Mouse (Mus musculus) kidney, adult 11 months (tissue): ENCODE results near the gene Gmpr.

Source experiments
- DNase-seq: peaks from one replicate; pipeline ENCODE4 v3.0.0; 2022

Gene Gmpr

GRCm38 (mm10) chr13:45508495-45508894, 1.3 kb downstream of the Gmpr start:
- DNase-seq = peak; percentile 87

- no peak for DNase-seq
Observed at GRCm38 (mm10) chr13:45509366-45509765, 2.1 kb downstream of the Gmpr start.

DNA sequence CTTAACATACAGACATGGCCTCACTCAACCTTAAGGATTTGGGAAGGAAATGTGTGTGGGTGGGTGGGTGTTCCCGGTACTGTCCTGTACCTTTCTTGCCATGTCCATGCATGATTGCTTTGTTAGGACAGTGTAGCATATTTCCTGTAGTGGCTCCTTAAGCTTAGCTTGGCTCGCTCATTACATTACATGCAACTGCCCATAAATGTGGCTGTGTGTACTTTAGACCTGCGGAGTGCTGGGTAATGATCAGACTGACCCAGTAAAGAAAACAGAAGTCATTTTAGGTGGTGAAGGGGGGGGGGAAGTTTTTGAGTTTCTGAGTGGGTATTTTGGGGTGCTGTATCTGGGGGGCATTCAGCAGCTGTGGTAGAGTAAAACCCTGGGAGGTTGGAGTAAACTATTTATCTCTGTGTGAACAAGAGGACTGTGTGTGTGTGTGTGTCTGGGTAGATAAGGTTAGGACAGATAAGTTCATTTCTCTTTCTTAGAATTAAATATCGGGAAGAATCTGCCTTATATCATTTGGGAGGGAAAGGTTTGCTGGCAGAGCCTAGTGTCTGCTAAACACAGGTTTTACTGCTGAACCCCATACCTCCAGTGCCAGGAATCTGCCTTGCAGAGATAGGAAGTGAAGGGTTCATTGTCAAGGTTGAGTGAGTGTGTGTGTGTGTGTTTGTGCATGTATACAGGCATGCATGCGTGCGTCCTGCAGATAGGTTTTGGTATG, 4.6 kb downstream of the Gmpr start:
- no peak for DNase-seq

DNA sequence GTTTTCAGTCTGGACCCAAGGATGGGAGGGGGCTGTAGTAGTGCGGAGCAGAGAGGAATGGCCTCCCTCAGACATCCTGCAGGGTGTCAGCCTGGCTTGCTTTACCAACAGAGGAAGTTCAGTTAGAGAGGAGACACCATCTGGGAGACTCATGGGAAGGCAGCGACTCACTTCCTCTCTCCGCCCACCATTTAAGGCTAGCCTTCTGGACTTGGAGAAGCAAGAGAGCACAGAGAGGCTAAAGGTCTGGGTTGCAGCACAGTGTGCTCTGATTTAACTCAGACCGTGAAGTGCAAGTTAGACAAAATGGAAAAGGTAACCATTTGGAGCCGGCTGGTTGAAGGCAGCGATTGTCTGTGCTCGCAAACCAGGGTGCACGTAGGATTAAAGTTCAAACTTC, 5.3 kb downstream of the Gmpr start:
- DNase-seq = peak; percentile 72

GRCm38 (mm10) chr13:45513009-45513984, 6.1 kb downstream of the Gmpr start:
- no peak for DNase-seq

DNA sequence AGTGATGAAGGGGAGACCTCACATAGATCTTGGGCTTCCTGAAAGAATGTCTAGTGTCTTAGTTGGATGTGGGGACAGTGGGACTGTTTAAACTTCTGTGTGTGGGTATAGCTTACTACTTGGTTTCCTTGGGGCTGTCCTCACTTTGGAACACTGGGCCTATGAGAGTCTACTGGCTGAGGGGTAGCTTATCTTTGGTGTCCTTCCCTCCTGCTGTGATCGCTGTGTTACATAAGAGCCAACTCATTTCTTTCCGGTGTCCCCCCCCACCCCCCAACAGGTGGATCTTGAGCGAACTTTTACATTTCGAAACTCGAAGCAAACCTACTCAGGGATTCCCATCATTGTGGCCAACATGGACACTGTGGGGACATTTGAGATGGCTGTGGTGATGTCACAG, 6.9 kb downstream of the Gmpr start:
- no peak for DNase-seq

- DNase-seq = no peak
Observed at GRCm38 (mm10) chr13:45514832-45515422, 7.7 kb downstream of the Gmpr start.

- DNase-seq = peak; percentile 51
Observed at GRCm38 (mm10) chr13:45516501-45517393, 9.5 kb downstream of the Gmpr start.

GRCm38 (mm10) chr13:45524305-45524704, 17.1 kb downstream of the Gmpr start:
- peak; percentile 82 for DNase-seq

DNA sequence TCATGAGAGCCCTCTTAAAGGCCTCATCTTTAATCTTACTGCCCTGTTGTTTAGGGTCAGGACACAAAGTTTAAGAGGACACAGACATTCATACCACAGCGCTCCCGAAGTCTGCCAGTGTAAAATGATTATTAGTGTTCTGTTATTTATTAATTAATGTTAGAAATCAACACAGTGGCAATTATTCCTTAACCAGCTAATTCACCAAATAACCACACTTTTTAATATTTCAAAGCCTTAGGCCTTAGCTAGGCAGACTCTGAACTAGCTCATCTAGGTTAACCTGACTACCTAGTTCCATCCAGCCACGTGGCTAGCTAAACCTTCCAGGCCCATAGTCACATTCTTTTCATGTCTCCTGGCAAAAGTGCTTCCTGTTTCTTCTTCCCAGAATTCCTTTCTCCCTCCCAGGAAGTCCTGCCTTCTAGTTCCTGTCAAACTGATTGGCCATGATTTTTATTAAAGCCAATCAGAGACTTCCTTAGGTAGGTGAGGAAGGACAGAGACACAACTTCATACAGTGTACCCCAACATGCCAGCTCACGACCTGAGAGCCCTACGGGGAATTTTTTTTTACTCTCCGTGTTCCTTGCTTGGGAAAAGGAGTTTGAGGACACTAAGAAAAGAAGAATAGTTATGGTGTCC, 17.7 kb downstream of the Gmpr start:
- DNase-seq = no peak

DNA sequence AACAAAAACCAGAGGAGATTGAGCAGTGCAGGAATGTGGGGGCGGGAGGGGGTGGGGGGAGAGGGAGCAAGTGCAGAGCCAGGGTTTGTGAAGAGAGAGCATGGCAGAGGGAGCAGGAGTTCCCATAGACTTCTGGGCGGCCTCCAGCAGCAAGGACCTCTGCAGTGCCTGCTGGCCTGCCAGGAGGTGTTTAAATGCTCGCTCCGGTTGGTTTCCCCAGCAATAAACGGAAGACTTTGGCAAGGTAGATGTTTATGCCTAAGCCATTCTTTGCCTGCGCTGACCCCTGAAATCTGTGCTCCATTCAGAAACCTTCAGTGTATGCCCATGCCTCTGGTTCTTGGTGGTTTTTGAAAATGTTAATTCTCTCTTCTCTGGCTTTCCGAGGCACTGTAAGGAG, 19.0 kb downstream of the Gmpr start:
- DNase-seq = peak; percentile 90

GRCm38 (mm10) chr13:45527232-45527964, 20.2 kb downstream of the Gmpr start:
- DNase-seq = no peak

GRCm38 (mm10) chr13:45528787-45529186, 21.5 kb downstream of the Gmpr start:
- DNase-seq = no peak

DNA sequence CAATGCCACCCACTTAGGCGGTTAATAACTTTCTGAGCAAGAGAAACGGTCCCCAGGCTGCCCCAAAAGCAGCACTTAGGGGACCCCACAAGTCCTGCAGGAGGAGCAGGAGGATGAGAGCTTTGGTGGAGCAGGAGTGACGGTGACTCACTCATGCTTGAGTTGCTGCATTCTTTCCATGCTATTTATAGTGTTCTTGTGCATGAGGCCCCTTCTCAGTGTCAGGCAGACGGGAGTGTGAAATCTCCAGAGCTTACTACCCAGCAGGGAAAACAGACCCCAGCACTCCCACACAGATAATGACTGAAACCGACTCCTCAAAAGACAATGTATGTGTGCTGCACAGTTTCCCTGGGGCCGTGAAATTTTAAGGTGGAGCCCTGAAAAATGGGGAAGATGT, 23.5 kb downstream of the Gmpr start:
- DNase-seq = no peak

DNA sequence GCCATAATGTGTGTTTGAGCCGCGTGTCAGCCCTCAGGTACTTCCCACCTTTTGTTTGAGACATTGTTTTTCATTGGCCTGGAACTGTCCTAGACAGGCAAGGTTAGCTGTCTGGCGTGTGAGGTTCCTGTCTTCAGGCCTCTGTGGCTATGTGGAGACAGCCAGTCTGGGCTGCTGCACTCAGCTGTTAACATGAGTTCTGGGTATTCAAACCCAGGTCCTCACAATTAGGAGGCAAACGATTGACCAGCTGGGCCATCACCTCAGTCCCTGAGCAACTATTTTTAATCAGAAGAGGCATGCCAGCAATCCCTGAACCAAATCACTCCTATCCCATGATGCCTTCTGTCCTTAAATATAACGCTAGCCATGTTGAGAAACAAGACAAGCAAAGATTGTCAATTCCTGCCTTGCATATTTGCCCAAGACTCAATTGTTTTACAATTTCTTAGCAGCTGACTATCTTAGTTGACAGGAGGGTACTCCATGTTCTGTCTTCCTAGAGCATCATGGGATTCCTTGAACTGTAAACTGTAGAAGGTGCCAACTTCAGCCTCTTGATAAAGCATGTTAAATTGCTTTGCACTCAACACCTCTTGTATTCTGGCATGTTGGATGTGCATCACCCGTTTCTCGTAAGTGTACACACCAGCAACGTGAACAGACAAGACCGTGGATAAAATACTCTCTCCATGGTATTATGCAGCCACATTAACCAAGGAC, 28.6 kb downstream of the Gmpr start:
- DNase-seq = no peak

- no peak for DNase-seq
Observed at GRCm38 (mm10) chr13:45537110-45537509, 29.9 kb downstream of the Gmpr start.

DNA sequence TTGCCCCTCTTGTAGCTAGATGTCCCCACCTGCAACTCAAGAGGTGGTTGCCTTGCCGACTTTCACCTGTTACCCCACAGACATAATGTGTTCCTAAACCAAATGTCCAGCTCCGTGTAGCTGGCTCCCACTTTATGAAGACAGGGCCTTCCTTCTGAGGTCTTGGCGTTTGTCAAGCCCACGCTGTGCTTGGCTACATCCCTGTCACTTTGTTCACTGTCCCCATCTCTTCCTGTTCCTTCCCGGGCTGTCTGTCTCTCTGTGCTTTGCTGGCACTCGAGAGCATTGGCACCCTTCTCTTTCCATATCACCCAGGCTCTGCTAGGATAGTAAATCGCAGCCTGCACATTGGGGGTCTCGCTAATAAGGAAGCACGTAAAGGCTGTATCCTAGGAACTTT, 30.8 kb downstream of the Gmpr start:
- no peak for DNase-seq

- peak; percentile 42 for DNase-seq
Observed at GRCm38 (mm10) chr13:45538532-45539204, 31.4 kb downstream of the Gmpr start.

GRCm38 (mm10) chr13:45539205-45539568, 31.9 kb downstream of the Gmpr start:
- DNase-seq = peak; percentile 62

GRCm38 (mm10) chr13:45545974-45546373, 38.7 kb downstream of the Gmpr start:
- DNase-seq = no peak
